Mouse (Mus musculus) CH12.LX (cell line): ENCODE data around the gene Myo3b. TPM values are rescaled to one million over a fixed set of nuclear protein-coding genes. Genes with fewer than 3 reads are reported as not detected.

Experiments used
- DNase-seq: peaks from one replicate; pipeline ENCODE4 v3.0.0-alpha.2; 2013; ENCODE audit errors: extremely low read depth
- H3K27ac ChIP-seq: 2 replicates; pipeline ENCODE4 v1.5.1; 2012; ENCODE audit warnings: low read depth, mild to moderate bottlenecking, control low read depth, moderate library complexity; ENCODE audit not compliant: insufficient read depth
- H3K27me3 ChIP-seq: replicated peaks from 2 replicates; pipeline ENCODE3; 2012; ENCODE audit warnings: inconsistent platforms
- H3K36me3 ChIP-seq, 2 experiments: replicated peaks in 1 of 2; 2 replicates each; pipeline versions ENCODE3 to v1.6.1; 2012; ENCODE audit warnings: inconsistent platforms in 1 of 2, low read length in 1 of 2, mild to moderate bottlenecking in 1 of 2, mixed read lengths in 1 of 2, moderate library complexity in 1 of 2; ENCODE audit not compliant: control insufficient read depth in 1 of 2, insufficient read depth in 1 of 2
- H3K4me1 ChIP-seq, 2 experiments: 2 replicates each; pipeline ENCODE4 v1.6.1; 2012; ENCODE audit warnings: inconsistent platforms in 1 of 2, moderate library complexity in 1 of 2; ENCODE audit not compliant: insufficient read depth in 2 of 2, control insufficient read depth in 1 of 2
- H3K4me2 ChIP-seq: 2 replicates; pipeline ENCODE4 v1.6.1; 2012; ENCODE audit warnings: low read depth, mild to moderate bottlenecking, control low read depth; ENCODE audit not compliant: poor library complexity, insufficient read depth, severe bottlenecking
- H3K4me3 ChIP-seq, 3 experiments: fragments of 150-350 bp in 1 of 3; sonication (generic) in 1 of 3; replicated peaks in 1 of 3; 2 replicates each; pipeline versions ENCODE3 to v1.5.1; 2011 to 2012; ENCODE audit warnings: low read depth in 2 of 3, low read length in 2 of 3, mild to moderate bottlenecking in 2 of 3, moderate library complexity in 2 of 3, control low read depth in 1 of 3, improper control_type of control experiment in 1 of 3, inconsistent platforms in 1 of 3, mixed read lengths in 1 of 3; ENCODE audit not compliant: poor library complexity in 1 of 3
- H3K79me2 ChIP-seq: replicated peaks from 2 replicates; pipeline ENCODE4 v1.6.1; 2012; ENCODE audit warnings: mild to moderate bottlenecking, moderate library complexity; ENCODE audit not compliant: control insufficient read depth, poor library complexity, insufficient read depth, severe bottlenecking; ENCODE audit errors: extremely low read depth
- H3K9ac ChIP-seq: 2 replicates; pipeline ENCODE4 v1.6.1; 2012; ENCODE audit warnings: low read depth, mild to moderate bottlenecking, control low read depth, moderate library complexity; ENCODE audit not compliant: insufficient read depth
- H3K9me3 ChIP-seq: replicated peaks from 2 replicates; pipeline ENCODE3; 2012; ENCODE audit warnings: low read length, inconsistent platforms, mixed read lengths
- BHLHE40 ChIP-seq: IDR thresholded peaks from 2 replicates; pipeline ENCODE4 v1.6.1; 2011; ENCODE audit warnings: mild to moderate bottlenecking, low read depth, low read length, improper control_type of control experiment
- CHD1 ChIP-seq: IDR thresholded peaks from 2 replicates; pipeline ENCODE4 v1.6.1; 2012; ENCODE audit warnings: low read depth, low read length, improper control_type of control experiment, inconsistent platforms
- E2F4 ChIP-seq: IDR thresholded peaks from 2 replicates; pipeline ENCODE4 v1.6.1; 2011; ENCODE audit warnings: low read depth, low read length, improper control_type of control experiment; ENCODE audit not compliant: insufficient replicate concordance
- ETS1 ChIP-seq: conservative IDR thresholded peaks from 2 replicates; pipeline ENCODE4 v1.6.1; 2012; ENCODE audit warnings: low read depth, mild to moderate bottlenecking, inconsistent platforms, low read length, improper control_type of control experiment, moderate library complexity
- GABPA ChIP-seq: IDR thresholded peaks from 2 replicates; pipeline ENCODE4 v1.6.1; 2012; ENCODE audit warnings: low read depth, low read length, improper control_type of control experiment, inconsistent platforms; ENCODE audit not compliant: insufficient replicate concordance
- HCFC1 ChIP-seq: IDR thresholded peaks from 2 replicates; pipeline ENCODE4 v1.6.1; 2012; ENCODE audit warnings: low read depth, mild to moderate bottlenecking, inconsistent platforms, low read length, improper control_type of control experiment
- IRF4 ChIP-seq: IDR thresholded peaks from 2 replicates; pipeline ENCODE4 v1.6.1; 2014; ENCODE audit warnings: low read depth, mild to moderate bottlenecking, inconsistent platforms, low read length, improper control_type of control experiment
- KAT2A ChIP-seq: IDR thresholded peaks from 2 replicates; pipeline ENCODE4 v1.6.1; 2012; ENCODE audit warnings: low read length, improper control_type of control experiment, inconsistent platforms; ENCODE audit not compliant: insufficient replicate concordance
- MAX ChIP-seq: IDR thresholded peaks from 2 replicates; pipeline ENCODE4 v1.6.1; 2011; ENCODE audit warnings: low read length, improper control_type of control experiment
- MAZ ChIP-seq: IDR thresholded peaks from 2 replicates; pipeline ENCODE4 v1.6.1; 2012; ENCODE audit warnings: low read depth, mild to moderate bottlenecking, inconsistent platforms, low read length, improper control_type of control experiment, moderate library complexity
- MEF2A ChIP-seq: IDR thresholded peaks from 2 replicates; pipeline ENCODE4 v1.6.1; 2014; ENCODE audit warnings: low read depth, mild to moderate bottlenecking, inconsistent platforms, low read length, improper control_type of control experiment, borderline replicate concordance
- MXI1 ChIP-seq: IDR thresholded peaks from 2 replicates; pipeline ENCODE4 v1.6.1; 2011; ENCODE audit warnings: mild to moderate bottlenecking, low read depth, low read length, improper control_type of control experiment
- MYC ChIP-seq: IDR thresholded peaks from 2 replicates; pipeline ENCODE4 v1.6.1; 2011; ENCODE audit warnings: low read depth, mild to moderate bottlenecking, improper control_type of control experiment, low read length
- NELFE ChIP-seq: IDR thresholded peaks from 2 replicates; pipeline ENCODE4 v1.6.1; 2011; ENCODE audit warnings: low read depth, low read length, improper control_type of control experiment
- NRF1 ChIP-seq: IDR thresholded peaks from 2 replicates; pipeline ENCODE4 v1.6.1; 2014; ENCODE audit warnings: low read depth, mild to moderate bottlenecking, inconsistent platforms, low read length, improper control_type of control experiment, moderate library complexity
- PAX5 ChIP-seq: IDR thresholded peaks from 2 replicates; pipeline ENCODE4 v1.6.1; 2012; ENCODE audit warnings: low read length, inconsistent platforms, mixed read lengths
- POLR2AphosphoS2 ChIP-seq: IDR thresholded peaks from 2 replicates; pipeline ENCODE4 v1.6.1; 2011; ENCODE audit warnings: low read depth, low read length, improper control_type of control experiment
- UBTF ChIP-seq: IDR thresholded peaks from 2 replicates; pipeline ENCODE4 v1.6.1; 2012; ENCODE audit warnings: low read depth, mild to moderate bottlenecking, inconsistent platforms, low read length, improper control_type of control experiment, moderate library complexity
- USF1 ChIP-seq: IDR thresholded peaks from 2 replicates; pipeline ENCODE4 v1.6.1; 2014; ENCODE audit warnings: low read depth, mild to moderate bottlenecking, inconsistent platforms, low read length, improper control_type of control experiment
- ZC3H11A ChIP-seq: IDR thresholded peaks from 2 replicates; pipeline ENCODE4 v1.6.1; 2012; ENCODE audit warnings: low read depth, mild to moderate bottlenecking, inconsistent platforms, low read length, improper control_type of control experiment
- ZMIZ1 ChIP-seq: IDR thresholded peaks from 2 replicates; pipeline ENCODE4 v1.6.1; 2012; ENCODE audit warnings: low read depth, mild to moderate bottlenecking, inconsistent platforms, low read length, improper control_type of control experiment
- dilution Hi-C: fragments of 300-500 bp; cut with MboI; formaldehyde crosslinking; loops from 2 replicates; pipeline ENCODE4 v1.14.3; 2020; ENCODE audit warnings: low sequenced_read_pairs; ENCODE audit not compliant: extremely low pct_unique_long_range_greater_than_20kb, extremely low pct_ligation_motif_present
- in situ Hi-C: fragments of 300-500 bp; cut with MboI; formaldehyde crosslinking; loops from 3 replicates; pipeline ENCODE4 v1.14.3; 2019; ENCODE audit warnings: low sequenced_read_pairs, low pct_ligation_motif_present, low pct_unique_long_range_greater_than_20kb, mixed read lengths
- polyA plus RNA-seq: library from polyadenylated mRNA; unstranded; fragments of >175 nt; gene quantifications from 2 replicates; pipeline ENCODE4 v1.2.1, GENCODE M21; 2012; ENCODE audit warnings: low read depth; ENCODE audit not compliant: insufficient read length
- total RNA-seq, 2 experiments: library from RNA; depleted of rRNA; stranded (reverse); fragments of 300-350 nt in 1 of 2; fragments of >200 nt in 1 of 2; gene quantifications; 2 replicates each; pipeline ENCODE4 v1.2.3; 2012 to 2014

The Myo3b gene
- total and polyA plus RNA-seq, 3 experiments: 0.63 to 0.76 (median 0.64) TPM

- Histone ChIP-seq H3K36me3 (no peaks in the 10 kb centered on the region), H3K9ac (no peak overlapping the region), H3K4me3 (no peak overlapping the region), H3K79me2 (no peaks in the 10 kb centered on the region), H3K4me1 (peaks cover 0 to 55% of the 10 kb centered on the region in 2 experiments; a peak in 3 of 4 replicates), H3K27ac (no peak overlapping the region), H3K4me2 (peak overlapping the region; percentile 78), H3K9me3 (no peaks in the 10 kb centered on the region), H3K27me3 (no peaks in the 10 kb centered on the region)
- DNase-seq: peak; percentile 70
- in situ Hi-C loops: loop anchor here (25.0 kb wide), 1 partner anchor 435 kb away; the partner anchor contains the start of gene Gad1
- TF ChIP-seq CHD1: no peak
- peak; percentile 63; the same call in 1 of the 2 replicates for TF ChIP-seq MAX
- peak; percentile 77 for TF ChIP-seq MXI1
- TF ChIP-seq ETS1: peak; percentile 49
- no peak for TF ChIP-seq USF1
- TF ChIP-seq IRF4: no peak
- TF ChIP-seq MYC: peak; percentile 59; the same call in 1 of the 2 replicates
- TF ChIP-seq BHLHE40: peak; percentile 99
- dilution Hi-C loops: no loop called here
Measured at GRCm38 (mm10) chr2:70127351-70128148, 88.6 kb downstream of the Myo3b start.

- no peak overlapping the region for H3K9ac ChIP-seq
- H3K4me3 ChIP-seq: no peak overlapping the region
- dilution Hi-C loops (no loop called here), in situ Hi-C loops (loop anchor here (25.0 kb wide), 1 partner anchor 434 kb away; the partner anchor contains the start of gene Gad1)
- no peaks in the 10 kb centered on the region for H3K79me2 ChIP-seq
- no peak for DNase-seq
- no peaks in the 10 kb centered on the region for H3K9me3 ChIP-seq
- H3K27ac ChIP-seq: no peak overlapping the region
- peak overlapping the region; percentile 46; the same call in 1 of the 2 replicates for H3K4me2 ChIP-seq
- no peaks in the 10 kb centered on the region for H3K36me3 ChIP-seq
- peaks cover 0 to 46% of the 10 kb centered on the region in 2 experiments; a peak in 3 of 4 replicates for H3K4me1 ChIP-seq
- H3K27me3 ChIP-seq: no peaks in the 10 kb centered on the region
- no peak for TF ChIP-seq ZC3H11A
- no peak for TF ChIP-seq BHLHE40
- no peak for TF ChIP-seq HCFC1
- TF ChIP-seq GABPA: no peak
- TF ChIP-seq NELFE: no peak
- TF ChIP-seq IRF4: no peak
- no peak for TF ChIP-seq MAZ
- no peak for TF ChIP-seq PAX5
- TF ChIP-seq MYC: no peak
- TF ChIP-seq POLR2AphosphoS2: no peak
- TF ChIP-seq KAT2A: no peak
- no peak for TF ChIP-seq UBTF
- no peak for TF ChIP-seq E2F4
- TF ChIP-seq MEF2A: no peak
- no peak for TF ChIP-seq USF1
- no peak for TF ChIP-seq ZMIZ1
- TF ChIP-seq MXI1: no peak
- no peak for TF ChIP-seq NRF1
- TF ChIP-seq, all 38 proteins: peak for 0
Measured at GRCm38 (mm10) chr2:70128590-70128989, 89.7 kb downstream of the Myo3b start.
